Mouse (Mus musculus): ENCODE measurements at regions not wholly inside any gene's neighbourhood (a gene's known extent, or its start where the extent isn't known, plus 50 kb on each side); places are given as distances from the start of the nearest gene placed in this dataset.
A peak's percentile ranks its signal among the peaks of the same experiment; 100 is the strongest.

- ATAC-seq (replicated peaks; ENCODE audit: low FRiP score, poor library complexity, severe bottlenecking): no peak
These were observed 94.8 kb upstream of the Igfbp7 start for GRCm38 (mm10) chr5:77502684-77503083.

GRCm38 (mm10) chr5:77499949-77500460 is 92.2 kb upstream of the Igfbp7 start:
- ATAC-seq (replicated peaks; ENCODE audit: low FRiP score, poor library complexity, severe bottlenecking): no peak

- no peak for ATAC-seq (replicated peaks; ENCODE audit: low FRiP score, poor library complexity, severe bottlenecking)
These were observed 86.8 kb upstream of the Igfbp7 start for GRCm38 (mm10) chr5:77494601-77495000.

GRCm38 (mm10) chr5:77488969-77489368 is 81.1 kb upstream of the Igfbp7 start:
- ATAC-seq (replicated peaks; ENCODE audit: low FRiP score, poor library complexity, severe bottlenecking): no peak

- ATAC-seq (replicated peaks; ENCODE audit: low FRiP score, poor library complexity, severe bottlenecking): no peak
These were observed 80.3 kb upstream of the Igfbp7 start for GRCm38 (mm10) chr5:77487837-77488827.

- no peak for ATAC-seq (replicated peaks; ENCODE audit: low FRiP score, poor library complexity, severe bottlenecking)
These were observed 75.3 kb upstream of the Igfbp7 start for GRCm38 (mm10) chr5:77483053-77483717.

GRCm38 (mm10) chr5:77481811-77482210 is 74.0 kb upstream of the Igfbp7 start:
- no peak for ATAC-seq (replicated peaks; ENCODE audit: low FRiP score, poor library complexity, severe bottlenecking)

- no peak for ATAC-seq (replicated peaks; ENCODE audit: low FRiP score, poor library complexity, severe bottlenecking)
These were observed 70.0 kb upstream of the Igfbp7 start for GRCm38 (mm10) chr5:77477794-77478193.

- no peak for ATAC-seq (replicated peaks; ENCODE audit: low FRiP score, poor library complexity, severe bottlenecking)
These were observed 66.2 kb upstream of the Igfbp7 start for GRCm38 (mm10) chr5:77473896-77474486.

GRCm38 (mm10) chr5:77469236-77469766 is 61.5 kb upstream of the Igfbp7 start:
- no peak for ATAC-seq (replicated peaks; ENCODE audit: low FRiP score, poor library complexity, severe bottlenecking)

- ATAC-seq (replicated peaks; ENCODE audit: low FRiP score, poor library complexity, severe bottlenecking): peak; percentile 59; the same call in 1 of the 2 replicates
These were observed 60.6 kb upstream of the Igfbp7 start for GRCm38 (mm10) chr5:77468467-77468866.

GRCm38 (mm10) chr5:77464851-77465548 is 57.2 kb upstream of the Igfbp7 start:
- ATAC-seq (replicated peaks; ENCODE audit: low FRiP score, poor library complexity, severe bottlenecking): no peak

- ATAC-seq (replicated peaks; ENCODE audit: low FRiP score, poor library complexity, severe bottlenecking): peak; percentile 68
These were observed 52.3 kb upstream of the Igfbp7 start for GRCm38 (mm10) chr5:77459896-77460717.
